Mouse (Mus musculus) CH12F3 (cell line): ENCODE measurements around the gene Cdh12.

Experiments used
- in situ Hi-C: fragments of 300-500 bp; cut with MboI; formaldehyde crosslinking; loops from 2 replicates; pipeline ENCODE4 v1.14.3; 2020; ENCODE audit warnings: low sequenced_read_pairs

Cdh12 gene

GRCm38 (mm10) chr15:20696229-20696628 is 247.2 kb downstream of the Cdh12 start:
- in situ Hi-C loops = no loop called here

DNA sequence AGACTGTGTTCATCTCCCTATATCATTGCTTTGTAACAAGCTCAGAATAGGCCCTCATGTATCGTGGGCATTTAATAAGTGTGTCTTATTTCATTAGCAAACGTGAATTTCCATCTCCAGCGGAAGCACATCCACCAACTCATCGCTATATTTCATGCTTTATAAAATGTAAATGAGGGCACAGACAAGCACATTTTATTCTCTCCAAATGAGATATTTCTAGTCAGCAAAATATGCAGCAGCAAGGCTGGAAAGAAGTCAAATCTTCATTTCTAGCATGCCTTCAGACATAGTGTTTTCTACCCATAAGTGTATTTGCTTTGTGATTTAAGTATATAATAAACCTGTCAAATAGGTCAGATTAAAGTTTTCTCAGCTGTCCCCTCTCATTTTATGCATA is 262.8 kb downstream of the Cdh12 start:
- in situ Hi-C loops = no loop called here

- in situ Hi-C loops = no loop called here
These were observed 323.2 kb downstream of the Cdh12 start for GRCm38 (mm10) chr15:20772289-20772688.

DNA sequence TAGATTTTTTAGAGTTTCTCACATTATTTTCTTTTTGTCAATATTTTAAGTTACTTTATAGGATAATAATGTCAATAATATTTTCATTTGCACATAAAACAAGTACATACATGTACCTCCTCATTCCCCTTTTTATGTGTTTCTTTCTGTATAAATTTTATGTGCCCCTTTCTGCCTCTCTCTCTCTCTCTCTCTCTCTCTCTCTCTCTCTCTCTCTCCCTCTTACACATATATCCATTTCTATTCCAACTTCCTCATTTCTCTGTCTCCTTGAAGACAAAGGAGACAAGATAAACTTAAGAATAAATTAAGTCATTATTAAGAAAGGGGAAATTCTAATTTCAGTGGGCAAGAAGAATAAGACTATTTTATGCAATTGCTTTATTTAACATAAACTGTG is 324.4 kb downstream of the Cdh12 start:
- in situ Hi-C loops = no loop called here

DNA sequence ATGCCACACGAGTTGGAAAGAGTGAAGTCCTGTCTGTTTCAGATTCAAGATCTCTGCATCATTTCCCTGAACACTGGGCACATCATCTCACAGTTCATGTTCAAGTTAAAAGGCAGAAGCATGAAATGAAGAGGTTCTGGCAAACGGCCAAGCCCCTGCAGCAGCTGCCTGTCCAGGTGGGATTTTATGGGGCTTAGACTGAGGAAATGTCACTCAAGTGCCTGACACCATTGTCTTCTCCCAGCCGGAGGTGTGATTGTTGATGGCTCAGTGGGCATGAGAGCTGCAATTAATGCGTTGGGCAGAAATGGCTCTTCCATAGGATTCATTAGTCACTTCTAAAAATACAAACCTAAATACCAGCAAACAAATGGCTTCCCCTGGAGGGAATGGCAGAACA is 347.9 kb downstream of the Cdh12 start:
- in situ Hi-C loops = no loop called here

DNA sequence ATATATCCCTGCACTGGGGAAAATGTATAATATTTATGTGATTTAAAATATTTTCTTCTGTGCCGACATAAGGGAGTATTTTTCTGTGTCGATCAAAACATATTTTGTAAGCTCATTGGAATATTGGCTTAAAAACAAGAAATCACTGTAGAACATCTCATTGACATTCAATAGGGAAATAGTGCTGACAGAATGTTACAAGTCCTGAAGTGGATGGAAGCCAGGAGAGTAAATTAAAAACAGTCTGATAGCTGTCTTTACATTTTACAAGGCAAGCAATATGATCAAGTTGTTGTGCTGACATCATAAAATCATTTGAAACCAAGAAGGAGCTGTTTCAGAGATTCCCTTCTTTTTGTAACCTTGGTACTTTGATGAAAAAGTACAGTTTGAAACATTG is 349.5 kb downstream of the Cdh12 start:
- in situ Hi-C loops = no loop called here

- in situ Hi-C loops = no loop called here
These were observed 386.8 kb downstream of the Cdh12 start for GRCm38 (mm10) chr15:20835887-20836286.

DNA sequence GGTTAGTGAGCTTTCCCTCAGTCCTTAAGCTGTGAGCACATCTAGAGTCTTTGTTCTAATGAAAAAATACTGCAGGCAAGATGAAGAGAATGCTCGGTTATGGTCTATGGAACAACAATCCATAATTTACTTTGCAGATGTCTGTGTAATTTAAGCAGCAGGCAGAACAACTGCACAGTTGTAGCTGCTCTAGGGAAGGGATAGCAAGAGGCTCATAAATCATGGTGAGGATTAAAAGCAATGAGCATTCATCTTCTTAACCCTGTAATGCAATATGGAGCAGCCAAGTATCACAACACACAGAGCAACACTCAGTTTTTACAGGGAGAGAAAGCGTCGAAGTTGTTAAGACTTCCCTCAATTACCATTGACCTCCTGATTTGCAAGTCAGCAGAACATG is 387.9 kb downstream of the Cdh12 start:
- in situ Hi-C loops = no loop called here

DNA sequence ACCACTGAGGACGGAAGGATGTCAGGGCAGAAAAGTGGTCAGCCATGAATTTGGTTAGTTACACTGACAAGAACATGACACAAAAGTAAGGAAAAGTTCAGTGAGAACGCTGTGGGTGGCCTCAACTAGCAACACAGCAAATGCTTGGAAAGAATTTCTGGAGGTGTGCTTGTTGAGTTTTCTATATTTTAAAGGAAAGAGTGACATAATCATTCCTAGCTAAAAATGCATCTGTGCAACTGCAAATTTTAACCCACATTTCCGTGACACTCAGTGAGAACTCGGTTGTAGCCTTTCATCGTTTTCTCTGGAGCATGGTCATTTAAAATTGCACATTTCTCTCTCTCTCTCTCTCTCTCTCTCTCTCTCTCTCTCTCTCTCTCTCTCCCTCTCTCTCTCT is 392.4 kb downstream of the Cdh12 start:
- in situ Hi-C loops = no loop called here

GRCm38 (mm10) chr15:20863076-20863475 is 414.0 kb downstream of the Cdh12 start:
- in situ Hi-C loops = no loop called here

- in situ Hi-C loops = no loop called here
These were observed 423.5 kb downstream of the Cdh12 start for GRCm38 (mm10) chr15:20872518-20872917.

DNA sequence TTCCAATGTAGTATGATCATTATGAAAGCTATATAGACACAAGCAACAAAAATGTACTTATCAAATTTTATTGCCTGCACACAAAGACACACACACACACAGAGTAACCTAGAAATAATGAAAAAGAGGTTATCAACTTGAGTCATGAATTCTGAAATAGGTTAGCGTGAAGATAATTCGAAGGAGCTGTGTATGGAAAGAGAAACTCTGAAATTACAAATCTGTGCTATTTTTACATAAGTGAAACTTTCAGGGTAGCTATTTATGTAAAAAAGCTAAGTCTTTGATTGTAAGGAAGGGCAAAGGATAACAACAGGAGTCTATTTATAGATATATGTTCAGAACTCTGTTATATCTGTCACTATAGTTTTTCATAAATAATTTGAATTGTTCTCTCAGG is 427.9 kb downstream of the Cdh12 start:
- in situ Hi-C loops = no loop called here

DNA sequence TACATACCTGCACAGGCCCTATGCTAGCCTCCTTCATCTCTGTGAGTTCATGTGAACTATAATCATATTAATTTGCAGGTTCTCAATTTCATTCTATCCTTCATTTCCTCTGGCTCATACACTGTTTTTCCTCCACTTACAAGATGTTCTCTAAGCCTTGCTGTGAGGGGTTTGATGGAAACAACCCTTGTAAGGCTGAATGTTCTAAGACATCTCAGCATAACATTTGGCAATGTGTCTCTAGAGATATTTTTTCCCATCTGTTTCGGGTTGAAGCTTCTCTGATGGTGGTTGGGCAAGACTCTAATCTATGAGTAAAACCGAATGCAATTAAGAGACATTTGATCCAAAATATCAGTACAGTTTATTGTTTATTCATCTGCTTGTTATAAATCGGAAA is 444.4 kb downstream of the Cdh12 start:
- in situ Hi-C loops = no loop called here

DNA sequence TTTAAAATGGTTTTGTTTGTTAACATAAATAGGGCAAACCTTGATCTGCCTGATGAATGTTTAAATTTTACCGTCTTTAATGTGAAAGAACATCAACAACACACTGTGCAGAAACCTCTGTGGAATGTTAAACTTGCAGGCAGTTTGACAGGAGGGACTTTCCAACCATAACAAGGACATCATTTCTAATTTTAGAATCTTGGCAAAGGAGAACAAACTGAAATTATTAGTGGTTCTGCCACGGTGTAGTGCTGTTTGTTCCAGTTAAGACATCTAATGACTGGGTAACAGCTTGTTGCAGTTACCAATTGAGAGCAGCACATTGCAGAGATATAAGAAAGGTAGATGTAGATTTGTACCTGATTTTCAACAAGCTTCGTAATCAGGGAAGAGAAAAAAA is 453.5 kb downstream of the Cdh12 start:
- in situ Hi-C loops = no loop called here

DNA sequence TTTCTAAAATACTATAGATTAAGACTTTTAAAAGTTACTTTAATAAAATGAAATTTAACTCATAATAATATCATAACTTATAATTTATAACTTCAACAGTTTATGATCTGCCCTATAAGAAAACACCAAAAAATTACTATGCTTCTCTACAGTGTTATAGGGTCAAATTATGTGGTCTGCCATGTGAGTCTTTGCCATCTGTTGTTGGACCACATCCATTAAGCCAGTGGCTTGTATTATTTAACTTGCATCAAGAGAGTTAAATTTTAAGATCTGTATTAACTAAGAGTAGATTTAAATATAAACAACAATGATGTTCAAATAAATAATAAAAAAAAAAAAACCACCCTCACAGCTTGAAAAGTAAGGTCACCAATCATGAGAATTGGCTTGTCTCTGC is 479.2 kb downstream of the Cdh12 start:
- in situ Hi-C loops = no loop called here

- in situ Hi-C loops = no loop called here
These were observed 494.9 kb downstream of the Cdh12 start for GRCm38 (mm10) chr15:20944000-20944399.

- in situ Hi-C loops = no loop called here
These were observed 518.4 kb downstream of the Cdh12 start for GRCm38 (mm10) chr15:20967463-20967862.

DNA sequence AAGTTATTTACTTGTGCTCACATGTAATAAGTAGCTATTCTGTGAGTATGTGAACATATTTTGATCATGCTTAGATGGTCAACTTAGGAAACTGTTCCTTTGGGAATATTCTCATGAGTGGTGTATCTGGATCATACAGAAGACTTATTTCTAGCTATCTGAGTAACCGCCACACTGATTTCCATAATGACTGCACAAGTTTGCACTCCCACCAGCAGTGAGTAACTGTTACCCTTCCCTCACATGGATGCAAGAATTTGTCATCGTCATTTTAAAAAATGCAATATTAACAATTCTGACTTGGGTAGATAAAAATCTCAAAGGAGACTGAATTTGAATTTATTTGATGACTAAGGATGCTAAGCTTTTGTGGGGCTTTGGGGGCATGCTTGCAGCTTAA is 522.0 kb downstream of the Cdh12 start:
- in situ Hi-C loops = no loop called here

DNA sequence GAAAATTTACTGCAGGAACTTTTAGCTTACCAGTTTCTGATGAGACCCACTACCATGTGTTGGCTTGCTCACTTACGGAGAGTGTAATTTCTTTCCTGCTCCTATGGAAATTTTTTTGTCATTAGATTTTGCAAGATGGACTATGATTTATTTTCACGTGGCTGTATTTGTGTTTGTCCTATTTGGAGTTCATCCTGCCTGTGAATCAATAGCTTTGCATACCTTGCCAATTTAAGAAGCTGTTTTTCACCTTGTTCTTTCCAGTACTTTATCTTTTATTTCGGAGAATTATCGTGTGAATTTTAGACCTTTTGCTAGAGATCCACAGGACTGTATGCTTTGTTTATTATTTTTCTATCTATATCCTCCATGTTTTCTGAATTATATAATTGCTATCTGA is 551.5 kb downstream of the Cdh12 start:
- in situ Hi-C loops = no loop called here

- in situ Hi-C loops = no loop called here
These were observed 558.9 kb downstream of the Cdh12 start for GRCm38 (mm10) chr15:21007931-21008330.

DNA sequence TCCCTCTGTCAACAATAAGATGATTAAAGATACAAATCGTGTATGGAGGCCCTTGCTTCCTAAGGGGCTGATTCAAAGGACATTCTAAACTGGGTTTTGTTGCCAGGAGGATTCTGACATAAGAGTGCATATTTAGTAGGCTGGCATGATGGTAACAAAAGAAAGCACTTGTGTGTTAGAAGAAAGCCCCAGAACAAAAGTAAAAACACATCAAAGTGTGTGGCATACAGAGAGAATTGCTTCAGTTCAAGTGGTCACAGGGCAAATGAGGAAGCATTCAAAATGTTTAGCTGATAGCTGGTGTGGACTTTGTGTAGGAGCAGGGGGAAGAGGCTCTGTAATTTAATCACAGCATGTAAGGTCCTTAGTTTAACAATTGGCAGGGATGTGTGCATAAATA is 559.4 kb downstream of the Cdh12 start:
- in situ Hi-C loops = no loop called here

GRCm38 (mm10) chr15:21008969-21009368 is 559.9 kb downstream of the Cdh12 start:
- in situ Hi-C loops = no loop called here

- in situ Hi-C loops = no loop called here
These were observed 614.6 kb downstream of the Cdh12 start for GRCm38 (mm10) chr15:21063683-21064082.

- in situ Hi-C loops = no loop called here
These were observed 620.2 kb downstream of the Cdh12 start for GRCm38 (mm10) chr15:21069264-21069663.
